Mouse (Mus musculus) erythroblast, embryonic 14.5 days (primary cell): ENCODE data around the gene Map1lc3a.

ENCODE experiments used
- GATA1 ChIP-seq: IDR thresholded peaks from 2 replicates; pipeline ENCODE4 v1.6.1; 2012; ENCODE audit warnings: low read length, inconsistent platforms, mixed read lengths
- TAL1 ChIP-seq: IDR thresholded peaks from 3 replicates; pipeline ENCODE4 v1.6.1; 2012; ENCODE audit warnings: low read length, inconsistent platforms, mixed read lengths

GRCm38 (mm10) chr2:155308936-155309592 lies 33.0 kb downstream of the Map1lc3a start:
- TF ChIP-seq TAL1 (no peak), GATA1 (no peak)
